ENCODE assay signal across 8 mouse cellular contexts in genomic region chr11:59263870-59264563, GRCm38 (mm10). TPM values are rescaled to one million over a fixed set of nuclear protein-coding genes. Genes with fewer than 3 reads are reported as not detected.
DNase-seq lines count a peak whose midpoint lies in the region; ATAC-seq and TF ChIP-seq lines count a peak whose summit lies in the region.

No protein-coding gene starts in this region.

- DNase-seq in heart, adult 2 months: peak; percentile 23 to 29
- DNase-seq in heart, adult 11 months: no peak
- DNase-seq in brain, adult 2 months (ENCODE audit: low read depth, low spot score): peak; percentile 59
- DNase-seq in kidney, postnatal 14 days: peak; percentile 49
- peak; percentile 69 for DNase-seq in lung, embryonic 14.5 days
- DNase-seq in ovary, postnatal 10 days (ENCODE audit: low spot score): peak; percentile 9
- DNase-seq in thymus, postnatal 36 days: no peak

- H3K27me3 ChIP-seq in heart, adult 2 months (ENCODE audit: control insufficient read depth, insufficient read depth, low read length): peaks cover 14% of the 10 kb centered on the region
- peaks cover 86% of the 10 kb centered on the region for H3K27me3 ChIP-seq in heart, embryonic 13.5 days (replicated peaks)
- H3K27me3 ChIP-seq in lung, embryonic 14.5 days (ENCODE audit: insufficient read depth, low read length): peaks cover 25% of the 10 kb centered on the region

- intact Hi-C loops in heart, adult 2 months (cut with DNase I): no loop called here

- no peaks in the 10 kb centered on the region for H3K79me2 ChIP-seq in heart, adult 2 months (replicated peaks; ENCODE audit: control insufficient read depth, insufficient read depth, low read length)

- peak overlapping the region; percentile 98 for H3K4me2 ChIP-seq in heart, embryonic 13.5 days
- peak overlapping the region; percentile 92 for H3K4me2 ChIP-seq in lung, embryonic 14.5 days

- 2% methylated on average over 56 of the region's 56 CpGs for WGBS in heart, adult 2 months
- WGBS in heart, embryonic 13.5 days: under 1% methylated on average over 56 of the region's 56 CpGs
- WGBS in lung, embryonic 14.5 days: 1% methylated on average over 56 of the region's 56 CpGs

- no peak for TF ChIP-seq EP300 in heart, adult 2 months (IDR thresholded peaks at IDR 0.05; ENCODE audit: insufficient read depth, low read depth, low read length)

- H3K9ac ChIP-seq in heart, adult 2 months (ENCODE audit: low read depth, low read length): peak overlapping the region; percentile 54
- H3K9ac ChIP-seq in heart, embryonic 13.5 days: peak overlapping the region; percentile 80
- H3K9ac ChIP-seq in lung, embryonic 14.5 days: peak overlapping the region; percentile 62

- H3K27ac ChIP-seq in heart, adult 2 months: no peak overlapping the region
- H3K27ac ChIP-seq in heart, embryonic 13.5 days (replicated peaks): no peak overlapping the region
- no peak overlapping the region for H3K27ac ChIP-seq in lung, embryonic 14.5 days (ENCODE audit: low read depth)

- H3K4me3 ChIP-seq in heart, adult 2 months: peak overlapping the region; percentile 52
- H3K4me3 ChIP-seq in heart, embryonic 13.5 days: peak overlapping the region; percentile 61
- H3K4me3 ChIP-seq in lung, embryonic 14.5 days (ENCODE audit: low read depth, low read length): peak overlapping the region; percentile 54

- TF ChIP-seq CTCF in heart, adult 2 months (IDR thresholded peaks at IDR 0.05): peak; percentile 36; the same call in 1 of the 2 replicates
- TF ChIP-seq CTCF in lung, embryonic 14.5 days (IDR thresholded peaks at IDR 0.05; ENCODE audit: low read depth): peak; percentile 59

- H3K4me1 ChIP-seq in heart, adult 2 months (ENCODE audit: control insufficient read depth, insufficient read depth, low read length): peaks cover 3% of the 10 kb centered on the region
- H3K4me1 ChIP-seq in heart, embryonic 13.5 days: peaks cover 23% of the 10 kb centered on the region
- peaks cover 7% of the 10 kb centered on the region; the same call in 1 of the 2 replicates for H3K4me1 ChIP-seq in lung, embryonic 14.5 days (ENCODE audit: insufficient read depth)

- TF ChIP-seq POLR2A in heart, adult 2 months (IDR thresholded peaks at IDR 0.05; ENCODE audit: insufficient read depth, low read depth, low read length): no peak

- H3K36me3 ChIP-seq in heart, adult 2 months (ENCODE audit: control insufficient read depth, insufficient read depth, low read length): no peaks in the 10 kb centered on the region
- H3K36me3 ChIP-seq in heart, embryonic 13.5 days: no peaks in the 10 kb centered on the region
- H3K36me3 ChIP-seq in lung, embryonic 14.5 days (ENCODE audit: insufficient read depth): no peaks in the 10 kb centered on the region

- 0 out of 2 replicates have a peak, but pooled peaks cover 5% of the 10 kb centered on the region for H3K9me3 ChIP-seq in heart, embryonic 13.5 days
- H3K9me3 ChIP-seq in lung, embryonic 14.5 days (ENCODE audit: low read depth, low read length): no peaks in the 10 kb centered on the region

- no peak for ATAC-seq in heart, embryonic 13.5 days (ENCODE audit: extremely low read depth, insufficient number of reproducible peaks, low FRiP score, low TSS enrichment)
- peak; percentile 89 for ATAC-seq in lung, embryonic 14.5 days (ENCODE audit: insufficient read depth)

RNA-seq across cellular contexts. Expression of gene Wnt3a, which starts 26.5 kb away (rescaled TPM):
- total RNA-seq in heart, adult 2 months (2021): not detected
- not detected in 2 replicates for polyA plus RNA-seq in heart, adult 2 months (2012; rRNA removed)
- not detected in 2 replicates for polyA plus RNA-seq in heart, embryonic 13.5 days (2015; fragmentation: Nextera tagmentation; extraction: Ambion mirVana)
- not detected in 2 replicates for polyA plus RNA-seq in lung, embryonic 14.5 days (2014; fragmentation: Nextera tagmentation; extraction: Ambion mirVana)

RNA-seq across cellular contexts. Expression of gene Arf1, which starts 35.9 kb away (rescaled TPM):
- 100 to 1,000 TPM; 245 to 274 TPM for total RNA-seq in heart, adult 2 months (2021)
- 345 and 383 TPM in 2 replicates for polyA plus RNA-seq in heart, adult 2 months (2012; rRNA removed)
- 582 and 610 TPM in 2 replicates for polyA plus RNA-seq in heart, embryonic 13.5 days (2015; fragmentation: Nextera tagmentation; extraction: Ambion mirVana)
- polyA plus RNA-seq in lung, embryonic 14.5 days (2014; fragmentation: Nextera tagmentation; extraction: Ambion mirVana): 687 and 693 TPM in 2 replicates

RNA-seq across cellular contexts. Expression of gene Wnt9a, which starts 42.7 kb away (rescaled TPM):
- 1 to 10 TPM; 4.3 to 4.6 TPM for total RNA-seq in heart, adult 2 months (2021)
- polyA plus RNA-seq in heart, adult 2 months (2012; rRNA removed): 4.6 and 7.2 TPM in 2 replicates
- polyA plus RNA-seq in heart, embryonic 13.5 days (2015; fragmentation: Nextera tagmentation; extraction: Ambion mirVana): 2.8 and 2.9 TPM in 2 replicates
- 1.1 and 1.5 TPM in 2 replicates for polyA plus RNA-seq in lung, embryonic 14.5 days (2014; fragmentation: Nextera tagmentation; extraction: Ambion mirVana)

RNA-seq across cellular contexts. Expression of gene 2310033P09Rik, which starts 55.9 kb away (rescaled TPM):
- total RNA-seq in heart, adult 2 months (2021): 1 to 10 TPM; 8.4 to 9.4 TPM
- polyA plus RNA-seq in heart, adult 2 months (2012; rRNA removed): 10.7 and 12.1 TPM in 2 replicates
- polyA plus RNA-seq in heart, embryonic 13.5 days (2015; fragmentation: Nextera tagmentation; extraction: Ambion mirVana): 22.6 and 23.1 TPM in 2 replicates
- polyA plus RNA-seq in lung, embryonic 14.5 days (2014; fragmentation: Nextera tagmentation; extraction: Ambion mirVana): 32.5 and 32.9 TPM in 2 replicates

Comparison
In these comparisons a context has a peak if more than half of its experiments do, and no peak if none do; other contexts are left out.
1. DNase-seq: peak in heart, adult 2 months (2 of 2), brain, adult 2 months (single experiment), kidney, postnatal 14 days (single experiment), lung, embryonic 14.5 days (single experiment) and ovary, postnatal 10 days (single experiment); none in heart, adult 11 months (single experiment) and thymus, postnatal 36 days (0 of 2).
2. Peak in every context shown above with its lines, with median percentiles within 50 percentile points of each other: H3K4me3 ChIP-seq and H3K9ac ChIP-seq.